Mouse (Mus musculus) olfactory bulb, adult 2 months (tissue): Measurements from ENCODE around the gene Gm21887. TPM values are rescaled to one million over a fixed set of nuclear protein-coding genes. Genes with fewer than 3 reads are reported as not detected.
"Not testable (repeated sequence)": the region's sequence is repeated elsewhere in the genome, so short reads cannot be mapped to it uniquely, and the experiment has no call there.

Source experiments
- H3K27ac ChIP-seq: fragments of 200-500 bp; 2 replicates; pipeline ENCODE4 v1.5.1; 2012; ENCODE audit warnings: low read depth, low read length; ENCODE audit not compliant: insufficient read depth
- H3K4me1 ChIP-seq: fragments of 200-500 bp; 2 replicates; pipeline ENCODE4 v1.6.1; 2012; ENCODE audit warnings: low read length; ENCODE audit not compliant: control insufficient read depth, insufficient read depth
- H3K4me3 ChIP-seq: fragments of 200-500 bp; 2 replicates; pipeline ENCODE4 v1.5.1; 2012; ENCODE audit warnings: mild to moderate bottlenecking, low read depth, low read length, moderate library complexity; ENCODE audit not compliant: insufficient read depth
- POLR2A ChIP-seq: fragments of 200-500 bp; IDR thresholded peaks from 2 replicates; pipeline ENCODE4 v1.6.1; 2012; ENCODE audit warnings: mild to moderate bottlenecking, low read depth, low read length, moderate library complexity; ENCODE audit not compliant: insufficient read depth
- WGBS: fragments of 180-500 bp; shearing (Covaris S2); methylation state at CpG from one replicate; pipeline ENCODE4 v1.1.7; 2018; 5-methylcytosine and 5-hydroxymethylcytosine counted together
- polyA plus RNA-seq: library from polyadenylated mRNA; stranded (reverse); fragments of >200 nt; gene quantifications from 2 replicates; pipeline ENCODE4 v1.2.4, GENCODE M21; 2012; ENCODE audit warnings: low replicate concordance; ENCODE audit not compliant: missing spikeins, insufficient read depth, insufficient read length

Gm21887 gene
- polyA plus RNA-seq, result not detected in 2 replicates

DNA sequence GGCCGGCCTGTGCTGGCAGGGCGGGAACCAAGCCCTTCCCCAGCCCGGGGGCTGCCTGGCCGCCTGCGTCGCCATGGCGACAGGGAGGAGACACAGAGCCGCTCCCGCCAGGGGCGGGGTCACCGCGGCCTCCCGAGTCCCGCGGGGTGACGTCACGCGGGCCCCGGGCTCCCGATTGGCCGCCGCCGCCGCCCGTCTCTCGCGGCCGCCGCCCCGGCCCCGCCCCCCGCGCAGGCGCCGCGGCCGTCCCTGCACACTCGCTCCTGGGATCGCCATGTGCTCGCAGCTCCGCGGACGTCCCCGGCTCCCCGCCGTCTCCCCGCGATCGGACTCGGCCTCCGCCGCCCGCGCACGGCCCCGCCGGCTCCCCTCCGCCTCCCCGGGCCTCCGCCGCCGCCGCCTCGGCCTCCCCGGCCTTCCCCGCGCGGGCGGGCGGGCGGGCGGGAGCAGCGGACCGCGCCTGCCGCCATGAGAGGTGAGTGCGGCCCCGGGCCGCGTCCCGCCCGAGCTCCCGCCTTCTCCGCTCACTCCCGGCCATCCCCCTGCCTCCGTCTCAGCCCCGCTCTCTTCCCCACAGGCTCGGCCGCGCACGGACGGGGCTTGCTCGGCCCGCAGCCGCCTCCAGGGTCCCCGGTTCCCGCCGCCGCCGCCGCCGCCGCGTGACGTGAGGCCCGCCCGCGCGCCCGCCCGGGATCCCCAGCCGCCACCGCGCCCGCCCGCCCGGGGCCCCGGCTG, at the start of gene Gm21887:
Gene Gm21887 (plus strand): TSS at position 644 of the 735 bp plus-strand sequence.
- H3K27ac ChIP-seq, result peak within 1 kb of the TSS; percentile 52; the same call in 1 of the 2 replicates
- 88% methylated on average over 117 of the region's 118 CpGs for WGBS
- peak within 1 kb of the TSS; percentile 92 for H3K4me3 ChIP-seq
- H3K4me1 ChIP-seq, result not testable (repeated sequence)

DNA sequence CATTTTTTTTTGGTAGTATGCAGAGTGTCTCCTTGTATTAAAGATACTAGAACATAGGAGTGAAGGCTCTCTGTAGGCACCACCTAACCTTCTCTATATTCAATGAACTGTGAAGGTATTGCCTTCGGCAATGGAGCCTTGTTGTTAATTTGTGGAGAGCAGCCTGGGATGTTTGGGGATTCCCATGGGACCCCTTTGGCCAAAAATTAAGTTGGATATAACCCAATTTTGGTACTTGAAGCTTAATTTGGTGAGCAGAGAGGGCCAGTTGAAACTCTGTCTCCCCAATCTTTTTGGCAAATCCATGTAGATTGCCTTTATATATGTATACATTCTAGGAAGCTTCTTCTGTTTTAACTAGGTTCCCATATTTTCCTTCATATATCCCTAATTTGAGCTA, 40.1 kb upstream of the Gm21887 start:
- Histone ChIP-seq H3K4me1 (no peaks in the 10 kb centered on the region), H3K27ac (no peak overlapping the region), H3K4me3 (no peak overlapping the region)
- no peak for TF ChIP-seq POLR2A
- 81% methylated on average over 1 of the region's 1 CpGs for WGBS

DNA sequence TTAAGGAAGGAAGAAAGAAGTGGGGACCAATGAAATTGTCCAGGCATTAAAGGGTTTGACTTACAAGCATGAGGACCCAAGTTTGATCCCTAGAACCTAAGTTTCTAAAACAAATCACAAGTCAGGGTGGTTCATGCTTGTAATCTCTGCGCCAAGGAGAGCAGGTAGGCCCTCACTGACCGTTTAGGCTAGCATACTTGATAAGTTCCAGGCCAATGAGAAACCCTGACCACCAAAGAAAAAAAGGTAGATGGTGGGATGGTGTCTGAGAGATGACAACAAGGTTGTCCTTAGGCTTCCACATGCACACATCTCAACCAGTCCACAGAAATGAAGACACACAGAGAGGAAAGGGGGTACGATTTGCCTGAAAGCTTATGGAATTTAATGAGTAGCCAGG, 39.7 kb upstream of the Gm21887 start:
- 86% methylated on average over 3 of the region's 3 CpGs for WGBS
- H3K27ac ChIP-seq, result not testable (repeated sequence)

DNA sequence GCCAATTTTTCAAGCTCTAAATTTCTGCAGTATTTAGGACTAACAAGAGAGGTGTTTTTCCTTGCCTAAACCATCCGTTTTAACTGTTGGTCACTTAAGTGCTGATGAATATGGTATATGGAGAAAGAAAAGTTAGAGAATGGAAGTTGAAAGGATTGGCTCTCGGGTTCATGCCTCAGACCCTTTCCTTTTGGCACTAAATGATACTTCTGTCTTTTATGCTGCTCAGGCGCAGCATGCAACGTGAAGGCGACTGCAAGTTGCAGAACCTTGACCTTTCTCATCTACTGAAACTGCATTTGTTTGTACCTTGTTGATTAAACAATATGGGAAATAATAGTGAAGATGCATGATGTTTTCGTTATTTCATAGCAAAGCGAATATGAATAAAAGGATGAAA, 38.9 kb upstream of the Gm21887 start:
- not testable (repeated sequence) for H3K4me3 ChIP-seq, H3K27ac ChIP-seq, H3K4me1 ChIP-seq
- WGBS, result 89% methylated on average over 7 of the region's 7 CpGs

More for the DNA sequence above, 39.7 kb upstream of the Gm21887 start:
- H3K4me3 ChIP-seq, H3K4me1 ChIP-seq: not testable (repeated sequence)

DNA sequence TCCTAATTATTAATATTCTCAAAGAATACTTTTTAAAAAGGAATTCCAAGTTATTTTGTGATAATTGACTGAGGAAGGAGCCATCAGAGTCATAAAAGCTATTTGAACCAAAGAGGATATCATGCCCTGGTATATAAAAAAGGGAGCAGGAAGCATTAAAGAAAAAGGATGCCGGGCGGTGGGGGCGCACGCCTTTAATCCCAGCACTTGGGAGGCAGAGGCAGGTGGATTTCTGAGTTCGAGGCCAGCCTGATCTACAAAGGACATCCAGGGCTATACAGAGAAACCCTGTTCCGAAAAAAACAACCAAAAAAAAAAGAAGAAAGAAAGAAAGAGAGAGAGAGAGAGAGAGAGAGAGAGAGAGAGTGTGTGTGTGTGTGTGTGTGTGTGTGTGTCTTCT, 37.9 kb upstream of the Gm21887 start:
- not testable (repeated sequence) for H3K4me3 ChIP-seq, H3K27ac ChIP-seq, H3K4me1 ChIP-seq
- WGBS, result 87% methylated on average over 6 of the region's 6 CpGs

DNA sequence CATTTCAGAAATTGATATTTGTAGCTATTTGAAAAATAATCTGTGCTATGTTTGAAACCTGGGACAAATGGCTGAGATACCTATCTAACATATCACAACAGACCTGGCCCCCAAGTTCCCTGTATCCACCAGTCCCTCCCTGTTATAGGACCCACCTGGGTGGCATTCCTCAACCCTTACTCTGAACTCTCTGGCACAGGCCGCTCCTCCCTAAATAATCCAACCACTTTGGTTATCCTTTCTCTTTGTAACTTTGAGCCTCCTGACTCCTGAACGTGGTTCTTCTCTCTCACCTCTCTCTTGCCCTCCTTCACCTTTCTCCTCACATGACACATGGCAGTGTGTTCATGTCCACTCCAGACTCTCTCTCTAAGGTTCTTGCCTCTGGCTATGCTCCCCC, 37.3 kb upstream of the Gm21887 start:
- not testable (repeated sequence) for H3K4me1 ChIP-seq, H3K4me3 ChIP-seq, H3K27ac ChIP-seq
- 75% methylated on average over 2 of the region's 2 CpGs for WGBS

DNA sequence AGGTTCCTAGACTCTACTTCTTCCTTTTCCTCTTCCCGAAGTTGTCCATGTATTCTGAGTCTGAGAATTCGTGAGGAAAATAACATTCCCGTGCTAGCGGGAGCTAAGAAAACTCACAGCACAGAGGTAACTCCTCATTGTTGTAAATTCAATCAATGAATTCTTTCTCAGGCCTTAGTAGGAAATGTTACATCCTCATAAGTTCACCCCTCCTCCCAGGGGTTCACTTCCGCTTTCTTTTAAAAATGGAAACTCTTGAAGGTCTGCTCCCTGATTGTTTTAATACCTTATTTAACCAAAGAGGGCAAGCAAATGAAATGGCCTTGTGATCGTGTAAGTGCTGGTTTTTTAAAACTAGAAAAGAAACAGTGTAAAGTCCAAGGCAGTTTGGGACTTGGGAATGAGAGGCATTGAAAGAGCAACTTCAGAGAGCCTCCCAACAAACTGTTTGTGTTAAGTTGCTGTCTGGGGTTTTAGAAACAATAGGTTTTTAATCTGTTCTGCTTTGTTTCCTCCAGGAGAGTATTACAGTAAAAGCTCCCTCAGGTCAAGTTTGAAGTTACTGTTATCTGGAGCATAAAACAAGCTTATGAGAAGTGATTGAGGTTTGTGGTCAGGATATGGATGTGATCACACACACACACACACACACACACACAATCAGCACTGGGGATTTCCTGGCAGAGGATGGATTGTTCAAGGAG, 36.5 kb upstream of the Gm21887 start:
- not testable (repeated sequence) for H3K4me1 ChIP-seq, H3K27ac ChIP-seq, H3K4me3 ChIP-seq
- 73% methylated on average over 6 of the region's 6 CpGs for WGBS

DNA sequence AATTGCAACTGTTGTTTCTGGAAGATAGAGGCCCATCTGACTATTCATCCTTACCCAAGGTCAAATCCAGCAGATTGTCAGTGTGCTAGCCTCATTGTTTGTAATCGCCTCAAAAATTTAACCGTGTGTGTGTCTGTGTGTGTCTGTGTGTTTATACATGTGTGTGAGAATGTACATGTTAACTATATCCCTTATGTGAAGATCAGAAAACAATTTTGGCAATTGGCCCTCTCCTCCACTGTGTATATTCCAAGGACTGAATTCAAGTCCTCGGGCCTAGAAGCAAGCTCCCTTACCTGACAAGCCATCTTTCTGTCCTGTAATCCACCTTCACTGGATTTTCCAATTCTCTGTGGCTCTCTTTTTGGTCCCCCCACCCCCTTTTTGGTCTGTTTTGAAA, 35.7 kb upstream of the Gm21887 start:
- not testable (repeated sequence) for H3K4me1 ChIP-seq, H3K27ac ChIP-seq, H3K4me3 ChIP-seq
- 61% methylated on average over 3 of the region's 3 CpGs for whole genome bisulfite sequencing

DNA sequence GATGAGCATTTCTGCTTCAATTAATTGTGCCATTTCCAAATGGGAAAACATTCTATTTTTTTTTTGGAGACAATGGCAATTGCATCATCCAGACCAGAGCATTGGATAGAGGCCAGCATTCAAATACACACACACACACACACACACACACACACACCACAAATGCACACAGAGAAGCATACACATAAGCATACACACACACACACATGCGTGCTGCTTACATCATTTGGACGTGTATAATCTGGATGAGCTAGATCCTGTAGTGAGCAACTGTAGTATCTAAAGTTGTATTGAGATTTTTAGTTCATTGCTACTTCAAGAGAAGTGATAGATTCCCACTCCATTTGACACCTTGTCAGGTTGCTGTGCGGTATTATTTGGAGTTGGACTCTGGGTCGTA, 35.0 kb upstream of the Gm21887 start:
- WGBS, result 64% methylated on average over 4 of the region's 4 CpGs
- H3K4me3 ChIP-seq, H3K4me1 ChIP-seq, H3K27ac ChIP-seq: not testable (repeated sequence)

DNA sequence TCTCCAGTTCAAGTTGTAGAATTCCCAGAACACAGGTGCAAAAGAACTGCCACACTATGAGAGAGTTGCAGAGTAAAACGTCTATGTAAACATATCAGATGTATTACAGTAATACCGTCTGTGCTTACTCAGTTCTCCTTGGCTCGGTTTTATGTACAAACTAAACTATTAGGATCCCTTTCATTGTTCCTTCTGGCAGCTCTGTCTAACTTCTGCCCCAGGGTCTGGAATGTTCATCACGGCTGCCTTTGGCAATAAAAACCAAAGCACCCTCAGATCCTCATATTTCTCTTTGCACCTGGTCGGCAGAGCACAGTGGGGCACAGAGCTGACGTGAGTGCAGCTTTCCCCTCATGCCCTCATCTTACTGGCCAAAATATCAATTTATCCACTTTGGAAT, 34.5 kb upstream of the Gm21887 start:
- not testable (repeated sequence) for H3K27ac ChIP-seq, H3K4me1 ChIP-seq, H3K4me3 ChIP-seq
- 64% methylated on average over 6 of the region's 6 CpGs for WGBS

DNA sequence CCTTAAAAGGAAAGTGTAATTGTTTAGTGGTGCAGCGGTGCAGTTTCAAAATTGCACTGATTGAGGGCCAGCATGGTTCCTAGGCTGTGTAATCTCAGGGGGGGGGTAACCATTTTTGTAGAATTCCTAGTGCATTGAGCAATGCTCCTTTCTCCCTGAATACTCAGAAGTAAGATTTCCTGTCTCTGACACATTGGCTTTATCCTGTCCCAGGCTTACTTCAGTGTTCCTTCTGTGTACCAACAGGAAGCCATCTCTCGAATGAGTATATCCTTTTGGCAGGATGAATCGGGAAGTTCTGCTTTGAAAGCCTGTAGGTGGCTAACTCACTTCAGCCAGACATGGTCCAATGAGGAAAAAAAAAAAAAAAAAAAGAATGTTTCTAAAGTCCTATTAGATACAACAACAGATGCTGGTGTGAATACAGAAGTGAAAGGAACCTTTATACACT, 33.8 kb upstream of the Gm21887 start:
- not testable (repeated sequence) for H3K4me1 ChIP-seq, H3K27ac ChIP-seq, H3K4me3 ChIP-seq
- 70% methylated on average over 3 of the region's 3 CpGs for WGBS

DNA sequence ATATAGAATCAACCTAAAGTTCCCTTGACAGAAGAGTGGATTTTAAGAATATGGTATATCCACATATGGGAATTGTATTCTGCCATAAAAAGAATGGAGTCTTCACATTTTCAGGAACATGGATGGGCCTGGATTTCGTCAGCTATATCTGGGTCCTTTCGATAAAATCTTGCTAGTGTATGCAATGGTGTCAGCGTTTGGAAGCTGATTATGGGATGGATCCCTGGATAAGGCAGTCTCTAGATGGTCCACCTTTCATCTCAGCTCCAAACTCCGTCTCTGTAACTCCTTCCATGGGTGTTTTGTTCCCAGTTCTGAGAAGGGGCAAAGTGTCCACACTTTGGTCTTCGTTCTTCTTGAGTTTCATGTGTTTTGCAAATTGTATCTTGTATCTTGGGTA, 33.1 kb upstream of the Gm21887 start:
- H3K4me1 ChIP-seq, H3K4me3 ChIP-seq, H3K27ac ChIP-seq: not testable (repeated sequence)
- WGBS, result 68% methylated on average over 5 of the region's 5 CpGs

DNA sequence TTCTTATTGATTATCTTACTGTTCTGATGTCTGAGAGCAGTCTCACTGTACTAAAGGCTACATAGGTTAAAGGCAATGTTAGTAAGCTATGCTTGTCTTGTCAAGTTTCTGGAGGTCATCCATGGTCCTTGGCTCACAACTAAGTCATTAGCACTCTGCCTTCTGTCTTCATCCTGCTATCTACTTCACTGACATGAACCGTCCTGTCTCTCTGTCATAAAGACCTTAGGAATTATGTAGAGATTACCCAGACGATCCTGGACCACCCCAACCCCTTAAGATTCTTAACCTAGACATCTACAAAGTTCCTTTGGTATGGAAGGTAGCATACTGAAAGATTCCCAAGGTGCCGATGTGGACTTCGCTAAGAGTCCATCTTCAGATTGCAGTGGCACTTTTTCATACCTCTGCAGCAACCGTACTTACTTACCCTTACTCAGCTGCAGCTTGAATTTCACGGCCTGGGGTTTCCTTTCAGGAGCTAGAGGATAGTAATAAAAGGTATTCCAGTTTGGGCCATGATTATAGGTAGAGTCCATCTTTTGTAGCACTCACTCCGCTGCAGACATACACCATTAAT, 31.5 kb upstream of the Gm21887 start:
- not testable (repeated sequence) for H3K4me3 ChIP-seq, H3K4me1 ChIP-seq, H3K27ac ChIP-seq
- WGBS, result 87% methylated on average over 7 of the region's 7 CpGs
